Mouse (Mus musculus) hindbrain, embryonic 11.5 days (tissue): ENCODE measurements at regions not wholly inside any gene's neighbourhood (a gene's known extent, or its start where the extent isn't known, plus 50 kb on each side); places are given as distances from the start of the nearest gene placed in this dataset.

Source experiments
- ATAC-seq: fragments of 200-750 bp; cut with Nextera tagmentation; 2 replicates; pipeline ENCODE4 v1.8.0; 2017; ENCODE audit warnings: mild to moderate bottlenecking, moderate TSS enrichment, moderate library complexity; ENCODE audit not compliant: low FRiP score
- DNase-seq: peaks from one replicate; pipeline ENCODE4 v3.0.0-alpha.2; 2015; ENCODE audit warnings: low spot score
- H3K27ac ChIP-seq: fragments of 300-500 bp; sonication (generic); 2 replicates; pipeline ENCODE4 v1.5.1; 2014; ENCODE audit warnings: mild to moderate bottlenecking, low read depth, low read length
- H3K27me3 ChIP-seq: fragments of 300-500 bp; sonication (generic); 2 replicates; pipeline ENCODE4 v1.6.1; 2014; ENCODE audit warnings: mild to moderate bottlenecking, low read length, moderate library complexity, mixed read lengths; ENCODE audit not compliant: control insufficient read depth, insufficient read depth
- H3K36me3 ChIP-seq: fragments of 300-500 bp; sonication (generic); 2 replicates; pipeline ENCODE4 v1.6.1; 2014; ENCODE audit warnings: mild to moderate bottlenecking, low read length, moderate library complexity, mixed read lengths; ENCODE audit not compliant: control insufficient read depth, insufficient read depth
- H3K4me1 ChIP-seq: fragments of 300-500 bp; sonication (generic); replicated peaks from 2 replicates; pipeline ENCODE4 v1.6.1; 2014; ENCODE audit warnings: low read length, mixed read lengths; ENCODE audit not compliant: control insufficient read depth, insufficient read depth
- H3K4me2 ChIP-seq: fragments of 300-500 bp; sonication (generic); replicated peaks from 2 replicates; pipeline ENCODE4 v1.6.1; 2014; ENCODE audit warnings: mild to moderate bottlenecking, low read depth, low read length
- H3K4me3 ChIP-seq: fragments of 300-500 bp; sonication (generic); 2 replicates; pipeline ENCODE4 v1.5.1; 2014; ENCODE audit warnings: low read depth, low read length
- H3K9ac ChIP-seq: fragments of 300-500 bp; sonication (generic); 2 replicates; pipeline ENCODE4 v1.6.1; 2014; ENCODE audit warnings: low read depth, low read length
- H3K9me3 ChIP-seq: fragments of 300-500 bp; sonication (generic); 2 replicates; pipeline ENCODE4 v1.6.1; 2016; ENCODE audit warnings: low read length; ENCODE audit not compliant: control insufficient read depth
- WGBS: fragments of 180-500 bp; shearing (Covaris S2); extraction: QIAGEN DNeasy Blood & Tissue Kit; methylation state at CpG from one replicate; pipeline ENCODE4 v1.1.7; 2014; 5-methylcytosine and 5-hydroxymethylcytosine counted together

- H3K4me3 ChIP-seq = no peak overlapping the region
- no peaks in the 10 kb centered on the region for H3K9me3 ChIP-seq
- no peaks in the 10 kb centered on the region for H3K36me3 ChIP-seq
- H3K27ac ChIP-seq = no peak overlapping the region
- H3K4me2 ChIP-seq = no peak overlapping the region
- no peak for ATAC-seq
- no peak overlapping the region for H3K9ac ChIP-seq
- DNase-seq = no peak
- 97% methylated on average over 1 of the region's 1 CpGs for WGBS
- H3K27me3 ChIP-seq = no peaks in the 10 kb centered on the region
- no peaks in the 10 kb centered on the region for H3K4me1 ChIP-seq
These were observed 684.9 kb upstream of the Adgrl4 start for GRCm38 (mm10) chr3:150752787-150753186.

GRCm38 (mm10) chr3:150759854-150760253 is 677.8 kb upstream of the Adgrl4 start:
- Histone ChIP-seq H3K4me2 (no peak overlapping the region), H3K27ac (no peak overlapping the region), H3K36me3 (no peaks in the 10 kb centered on the region), H3K4me1 (no peaks in the 10 kb centered on the region), H3K4me3 (no peak overlapping the region), H3K9ac (no peak overlapping the region), H3K9me3 (no peaks in the 10 kb centered on the region), H3K27me3 (no peaks in the 10 kb centered on the region)
- DNase-seq (no peak), ATAC-seq (no peak)
- 63% methylated on average over 1 of the region's 1 CpGs for WGBS

GRCm38 (mm10) chr3:150784576-150784975 is 653.1 kb upstream of the Adgrl4 start:
- Histone ChIP-seq H3K27ac (no peak overlapping the region), H3K27me3 (no peaks in the 10 kb centered on the region), H3K36me3 (no peaks in the 10 kb centered on the region), H3K9ac (no peak overlapping the region), H3K4me2 (no peak overlapping the region), H3K4me1 (no peaks in the 10 kb centered on the region), H3K9me3 (no peaks in the 10 kb centered on the region), H3K4me3 (no peak overlapping the region)
- no peak for DNase-seq
- ATAC-seq = no peak
- WGBS = 90% methylated on average over 3 of the region's 3 CpGs

GRCm38 (mm10) chr3:150817807-150818206 is 619.9 kb upstream of the Adgrl4 start:
- Histone ChIP-seq H3K36me3 (no peaks in the 10 kb centered on the region), H3K4me3 (no peak overlapping the region), H3K27ac (no peak overlapping the region), H3K4me1 (no peaks in the 10 kb centered on the region), H3K9me3 (no peaks in the 10 kb centered on the region), H3K27me3 (no peaks in the 10 kb centered on the region), H3K4me2 (no peak overlapping the region), H3K9ac (no peak overlapping the region)
- DNase-seq (no peak), ATAC-seq (no peak)

GRCm38 (mm10) chr3:150819369-150819768 is 618.3 kb upstream of the Adgrl4 start:
- Histone ChIP-seq H3K4me2 (no peak overlapping the region), H3K4me1 (no peaks in the 10 kb centered on the region), H3K36me3 (no peaks in the 10 kb centered on the region), H3K4me3 (no peak overlapping the region), H3K27ac (no peak overlapping the region), H3K9me3 (no peaks in the 10 kb centered on the region), H3K27me3 (no peaks in the 10 kb centered on the region), H3K9ac (no peak overlapping the region)
- WGBS = 88% methylated on average over 4 of the region's 4 CpGs
- DNase-seq (no peak), ATAC-seq (no peak)

- DNase-seq = no peak
- no peaks in the 10 kb centered on the region for H3K36me3 ChIP-seq
- no peaks in the 10 kb centered on the region for H3K9me3 ChIP-seq
- no peaks in the 10 kb centered on the region for H3K27me3 ChIP-seq
- 91% methylated on average over 5 of the region's 5 CpGs for WGBS
- no peak overlapping the region for H3K4me2 ChIP-seq
- H3K4me3 ChIP-seq = no peak overlapping the region
- H3K4me1 ChIP-seq = no peaks in the 10 kb centered on the region
- H3K9ac ChIP-seq = no peak overlapping the region
- ATAC-seq = no peak
- no peak overlapping the region for H3K27ac ChIP-seq
These were observed 617.6 kb upstream of the Adgrl4 start for GRCm38 (mm10) chr3:150820039-150820438.

GRCm38 (mm10) chr3:150846029-150846428 is 591.7 kb upstream of the Adgrl4 start:
- no peaks in the 10 kb centered on the region for H3K36me3 ChIP-seq
- H3K4me1 ChIP-seq = no peaks in the 10 kb centered on the region
- no peak overlapping the region for H3K4me3 ChIP-seq
- no peak overlapping the region for H3K4me2 ChIP-seq
- no peak overlapping the region for H3K27ac ChIP-seq
- no peak for DNase-seq
- 92% methylated on average over 2 of the region's 2 CpGs for WGBS
- H3K27me3 ChIP-seq = no peaks in the 10 kb centered on the region
- H3K9me3 ChIP-seq = no peaks in the 10 kb centered on the region
- peak; percentile 18; the same call in 1 of the 2 replicates for ATAC-seq
- no peak overlapping the region for H3K9ac ChIP-seq

GRCm38 (mm10) chr3:150852107-150852506 is 585.6 kb upstream of the Adgrl4 start:
- Histone ChIP-seq H3K9ac (no peak overlapping the region), H3K9me3 (no peaks in the 10 kb centered on the region), H3K4me1 (no peaks in the 10 kb centered on the region), H3K27me3 (no peaks in the 10 kb centered on the region), H3K36me3 (no peaks in the 10 kb centered on the region), H3K4me3 (no peak overlapping the region), H3K4me2 (no peak overlapping the region), H3K27ac (no peak overlapping the region)
- WGBS = 7% methylated on average over 4 of the region's 4 CpGs
- ATAC-seq = peak; percentile 59; the same call in 1 of the 2 replicates
- DNase-seq = peak; percentile 34

GRCm38 (mm10) chr3:150896668-150897067 is 541.0 kb upstream of the Adgrl4 start:
- no peaks in the 10 kb centered on the region for H3K36me3 ChIP-seq
- no peaks in the 10 kb centered on the region for H3K9me3 ChIP-seq
- H3K4me3 ChIP-seq = no peak overlapping the region
- no peak for DNase-seq
- H3K27ac ChIP-seq = no peak overlapping the region
- H3K9ac ChIP-seq = no peak overlapping the region
- 85% methylated on average over 2 of the region's 2 CpGs for WGBS
- H3K27me3 ChIP-seq = no peaks in the 10 kb centered on the region
- ATAC-seq = no peak
- no peaks in the 10 kb centered on the region for H3K4me1 ChIP-seq
- no peak overlapping the region for H3K4me2 ChIP-seq
